Mouse (Mus musculus): ENCODE measurements around the gene Trim72.

DNA sequence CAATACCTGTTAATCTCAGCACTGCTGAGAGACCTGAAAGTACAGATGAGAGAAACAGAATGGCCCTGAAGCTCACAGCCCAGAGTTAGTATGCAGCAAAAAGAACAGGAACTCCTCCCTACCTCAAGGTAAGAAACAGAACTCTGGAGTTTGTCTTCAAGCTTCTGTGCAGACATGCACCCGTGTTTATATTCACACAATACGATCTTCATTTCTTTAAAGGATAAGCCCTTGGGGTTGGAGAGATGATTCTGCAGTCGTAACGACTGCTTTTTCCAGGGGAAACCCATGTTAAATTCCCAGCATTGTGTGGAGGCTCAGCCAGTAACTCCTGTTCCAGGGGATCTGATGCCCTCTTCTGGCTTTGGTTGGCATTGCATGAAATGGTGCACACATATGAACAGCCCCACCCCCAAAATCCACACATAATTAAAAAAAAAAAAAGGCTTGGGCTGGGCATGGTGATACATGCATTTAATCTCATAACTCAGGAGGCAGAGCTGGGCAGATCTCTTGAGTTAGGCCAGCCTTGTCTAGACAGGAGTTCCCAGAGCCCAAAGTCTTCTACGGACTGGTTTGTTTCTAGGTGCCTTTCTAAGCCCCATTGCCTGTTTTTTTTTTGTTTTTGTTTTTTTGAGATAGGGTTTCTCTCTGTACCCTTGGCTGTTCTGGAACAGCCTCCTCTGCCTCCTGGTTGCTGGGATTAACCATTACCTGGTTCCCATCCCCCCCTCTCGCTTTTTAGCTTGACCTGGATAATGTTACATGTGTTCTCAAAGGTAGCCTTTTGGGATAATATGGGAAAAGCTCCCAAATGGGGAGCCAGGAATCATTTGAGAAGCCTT, 11.9 kb upstream of the Trim72 start:
- TF ChIP-seq POLR2A (IDR thresholded peaks at IDR 0.05; ENCODE audit: insufficient read length, low read depth) (no peak), TCF12 (IDR thresholded peaks at IDR 0.05; ENCODE audit: insufficient read depth, poor library complexity, severe bottlenecking) (no peak), USF1 (IDR thresholded peaks at IDR 0.05; ENCODE audit: low read depth) (no peak), POLR2AphosphoS2 (IDR thresholded peaks at IDR 0.05; ENCODE audit: insufficient read length, low read depth) (peak; percentile 67), E2F4 (IDR thresholded peaks at IDR 0.05; ENCODE audit: insufficient read depth) (no peak), MAX (IDR thresholded peaks at IDR 0.05; ENCODE audit: low read depth) (no peak)
